Mouse (Mus musculus): ENCODE measurements around the gene Onecut1. TPM values are rescaled to one million over a fixed set of nuclear protein-coding genes. Genes with fewer than 3 reads are reported as not detected.

Onecut1 gene
- not detected for polyA plus RNA-seq (2014; fragmentation: Illumina TruSeq; extraction: RNeasy Lipid Tissue Mini Kit (QIAGEN cat#74804); ENCODE audit: low read depth, low replicate concordance)

DNA sequence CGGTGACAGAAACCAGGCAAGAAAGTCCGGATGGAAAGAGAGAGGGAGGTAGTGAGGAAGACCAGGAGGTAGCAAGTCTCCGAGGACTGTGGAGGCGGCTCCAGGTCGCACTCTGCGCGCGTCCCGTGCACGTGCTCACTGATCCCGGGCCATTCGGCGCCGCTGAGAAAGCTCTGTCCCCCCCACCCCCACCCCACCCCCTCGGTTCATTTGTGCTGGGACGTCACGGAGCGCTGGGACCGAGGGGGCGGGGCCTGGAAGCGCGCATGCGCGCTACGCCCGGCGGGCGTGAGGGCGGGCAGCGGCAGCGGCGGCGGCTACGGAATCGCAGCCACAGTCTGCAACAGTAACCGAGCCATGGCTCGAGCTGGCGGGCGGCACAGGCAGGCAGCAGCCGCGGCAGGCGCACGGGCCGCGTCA is at the start of gene Onecut1:
Onecut1 (plus strand) TSS at position 361 of the 420 bp plus-strand sequence.

Other genes with a start within 250 kb of the Onecut1 start
- gene Fam214a, start 91.0 kb downstream of the Onecut1 start, polyA plus RNA-seq (2014; fragmentation: Illumina TruSeq; extraction: RNeasy Lipid Tissue Mini Kit (QIAGEN cat#74804); ENCODE audit: low read depth, low replicate concordance) = 33.2 TPM
- gene Arpp19, start 175.7 kb downstream of the Onecut1 start, polyA plus RNA-seq (2014; fragmentation: Illumina TruSeq; extraction: RNeasy Lipid Tissue Mini Kit (QIAGEN cat#74804); ENCODE audit: low read depth, low replicate concordance) = 478 TPM
- 118 TPM for gene Myo5a, start 209.1 kb downstream of the Onecut1 start, polyA plus RNA-seq (2014; fragmentation: Illumina TruSeq; extraction: RNeasy Lipid Tissue Mini Kit (QIAGEN cat#74804); ENCODE audit: low read depth, low replicate concordance)

Data from kidney, adult 10 weeks (tissue).